Mouse (Mus musculus) heart, postnatal 0 days (tissue): ENCODE measurements around the gene Sufu. TPM values are rescaled to one million over a fixed set of nuclear protein-coding genes. Genes with fewer than 3 reads are reported as not detected.

Experiments used
- ATAC-seq: fragments of 200-750 bp; cut with Nextera tagmentation; 2 replicates; pipeline ENCODE4 v1.8.0; 2017; ENCODE audit warnings: low read depth, moderate number of reproducible peaks, moderate library complexity; ENCODE audit not compliant: insufficient read depth
- DNase-seq: peaks from one replicate; pipeline ENCODE4 v3.0.0-alpha.2; 2016; ENCODE audit warnings: low spot score
- H3K27ac ChIP-seq: fragments of 300-500 bp; sonication (generic); 2 replicates; pipeline ENCODE4 v1.5.1; 2014; ENCODE audit warnings: low read depth, mild to moderate bottlenecking
- H3K27me3 ChIP-seq: fragments of 300-500 bp; sonication (generic); 2 replicates; pipeline ENCODE4 v1.6.1; 2014; ENCODE audit warnings: low read length, mixed read lengths; ENCODE audit not compliant: control insufficient read depth, insufficient read depth
- H3K36me3 ChIP-seq: fragments of 300-500 bp; sonication (generic); replicated peaks from 2 replicates; pipeline ENCODE4 v1.6.1; 2014; ENCODE audit warnings: low read length, mixed read lengths; ENCODE audit not compliant: control insufficient read depth, insufficient read depth
- H3K4me1 ChIP-seq: fragments of 300-500 bp; sonication (generic); 2 replicates; pipeline ENCODE4 v1.6.1; 2014; ENCODE audit warnings: antibody characterized with exemption; ENCODE audit not compliant: control insufficient read depth, insufficient read depth
- H3K4me2 ChIP-seq: fragments of 300-500 bp; sonication (generic); 2 replicates; pipeline ENCODE4 v1.6.1; 2014; ENCODE audit warnings: low read depth, mild to moderate bottlenecking, low read length, moderate library complexity
- H3K4me3 ChIP-seq: fragments of 300-500 bp; sonication (generic); 2 replicates; pipeline ENCODE4 v1.5.1; 2014; ENCODE audit warnings: low read depth, low read length
- H3K9ac ChIP-seq: fragments of 300-500 bp; sonication (generic); replicated peaks from 2 replicates; pipeline ENCODE4 v1.6.1; 2014; ENCODE audit warnings: low read depth, low read length, mixed read lengths
- H3K9me3 ChIP-seq: fragments of 300-500 bp; sonication (generic); replicated peaks from 2 replicates; pipeline ENCODE4 v1.6.1; 2016; ENCODE audit warnings: low read length; ENCODE audit not compliant: control insufficient read depth
- CTCF ChIP-seq: IDR thresholded peaks from 2 replicates; pipeline ENCODE4 v1.5.1; 2016; ENCODE audit warnings: antibody characterized with exemption, control low read depth, low read depth
- EP300 ChIP-seq: IDR thresholded peaks from 2 replicates; pipeline ENCODE4 v1.6.1; 2016; ENCODE audit warnings: antibody characterized with exemption, low read depth
- WGBS: fragments of 180-500 bp; shearing (Covaris S2); extraction: QIAGEN DNeasy Blood & Tissue Kit; methylation state at CpG from one replicate; pipeline ENCODE4 v1.1.7; 2014; 5-methylcytosine and 5-hydroxymethylcytosine counted together
- polyA plus RNA-seq: library from polyadenylated mRNA; unstranded; fragments of >200 nt; fragmentation: Nextera tagmentation; extraction: Ambion mirVana; gene quantifications from 2 replicates; pipeline ENCODE4 v1.2.1, GENCODE M21; 2015
- total RNA-seq: library from RNA; depleted of rRNA; stranded (reverse); fragments of >200 nt; gene quantifications from 2 replicates; pipeline ENCODE4 v1.2.3, GENCODE M21; 2014; ENCODE audit warnings: low replicate concordance

Sufu gene
- total and polyA plus RNA-seq, 2 experiments from 2014 or later: 9.2 to 11.0 TPM

DNA sequence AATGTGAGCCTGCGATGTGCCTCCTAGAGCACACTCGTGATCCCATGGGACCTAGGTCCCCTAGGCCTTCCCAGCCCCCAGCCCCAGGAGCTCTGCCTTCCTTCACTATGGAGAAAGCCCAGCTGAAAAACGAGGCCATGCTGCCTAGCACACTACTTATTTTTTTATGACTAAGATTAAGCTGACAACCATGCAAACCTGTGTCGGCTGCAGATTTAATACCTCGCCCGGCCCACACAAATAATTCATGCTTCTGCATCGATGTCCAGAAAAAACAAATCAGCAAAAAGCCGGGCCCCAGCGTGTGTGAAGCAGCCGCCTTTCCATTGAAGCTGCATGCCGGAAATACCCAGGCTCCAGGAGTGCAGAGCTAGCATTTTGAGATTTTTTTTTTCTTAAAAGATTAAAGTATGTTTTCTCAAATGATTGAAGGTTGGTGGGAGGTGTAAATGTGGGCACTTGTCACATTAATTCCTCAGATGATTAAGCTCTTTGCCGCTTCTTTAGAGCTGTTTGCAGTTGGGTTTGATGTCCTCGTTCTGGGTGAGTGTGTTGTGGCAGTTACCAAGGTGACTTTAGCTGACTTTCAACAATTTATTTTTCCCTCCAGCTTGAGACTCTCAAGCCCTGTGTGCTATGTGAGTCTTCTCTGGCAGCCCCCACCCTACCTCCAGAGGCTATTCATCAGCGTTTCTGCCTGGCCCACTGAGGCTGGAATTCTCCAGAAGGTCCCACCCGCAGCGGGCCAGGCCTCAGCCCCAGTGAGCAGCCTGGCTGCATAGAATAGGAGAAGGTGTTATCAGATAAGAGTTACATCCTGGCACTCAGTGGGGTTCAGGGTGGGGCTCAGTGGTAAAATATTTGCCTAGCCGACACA is 73.9 kb downstream of the Sufu start:
- no peaks in the 10 kb centered on the region for H3K27me3 ChIP-seq

DNA sequence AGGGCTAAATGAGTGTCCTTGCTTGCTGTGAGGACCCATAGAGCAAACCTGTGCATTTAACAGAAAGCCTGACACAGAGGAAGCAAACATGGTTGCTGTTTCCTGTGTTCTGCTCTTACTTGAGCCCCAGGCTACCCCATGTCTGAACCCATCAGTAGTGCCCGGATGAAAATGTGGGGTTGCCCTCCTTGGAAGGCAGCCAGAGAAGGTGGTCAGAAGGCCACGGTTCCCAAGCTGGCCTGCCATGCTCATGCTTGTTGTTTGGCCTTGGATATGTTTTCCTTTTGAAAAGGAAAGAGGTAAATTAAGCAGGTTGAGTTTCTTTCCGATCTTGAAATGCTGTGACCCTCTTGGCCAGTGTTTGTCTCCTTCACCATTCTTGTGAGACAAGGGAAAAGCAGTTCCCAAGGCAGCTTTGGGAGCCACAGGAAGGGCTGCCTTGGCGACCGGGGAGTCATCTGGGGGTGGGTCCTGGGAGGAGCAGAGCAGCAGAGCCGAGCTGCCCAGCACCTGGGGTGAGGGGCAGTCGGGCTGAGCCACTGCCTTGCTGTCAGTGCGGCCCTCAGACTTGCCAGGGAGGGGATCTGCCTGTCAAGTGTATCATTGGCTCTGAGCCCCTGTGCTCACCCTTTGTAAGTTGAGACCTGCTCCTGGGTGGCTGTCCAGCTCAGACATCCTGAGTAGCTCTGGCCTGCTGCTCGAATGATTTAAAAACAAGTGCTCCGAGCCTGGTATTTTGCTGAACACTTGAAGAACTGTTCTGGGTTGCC is 74.8 kb downstream of the Sufu start:
- no peak for DNase-seq
- peaks cover 22% of the 10 kb centered on the region for H3K4me1 ChIP-seq
- 11% methylated on average over 10 of the region's 10 CpGs for WGBS
- TF ChIP-seq EP300 (0 out of 2 replicates have a peak, but pooled peaks have one; percentile 17), CTCF (no peak)
- H3K27ac ChIP-seq: peak overlapping the region; percentile 73
- H3K9me3 ChIP-seq: no peaks in the 10 kb centered on the region
- H3K9ac ChIP-seq: 0 out of 2 replicates have a peak overlapping the region, but pooled peaks have one; percentile 18
- no peaks in the 10 kb centered on the region for H3K27me3 ChIP-seq
- H3K4me2 ChIP-seq: 0 out of 2 replicates have a peak overlapping the region, but pooled peaks have one; percentile 4
- ATAC-seq: peak; percentile 59
- no peak overlapping the region for H3K4me3 ChIP-seq
- peaks cover 19% of the 10 kb centered on the region for H3K36me3 ChIP-seq

More for the DNA sequence above, 73.9 kb downstream of the Sufu start:
- peaks cover 22% of the 10 kb centered on the region for H3K4me1 ChIP-seq
- 34% methylated on average over 17 of the region's 17 CpGs for WGBS
- TF ChIP-seq EP300 (no peak), CTCF (no peak)
- no peak overlapping the region for H3K4me3 ChIP-seq
- 0 out of 2 replicates have a peak overlapping the region, but pooled peaks have one; percentile 18 for H3K9ac ChIP-seq
- ATAC-seq (peak; percentile 17; the same call in 1 of the 2 replicates), DNase-seq (no peak)
- H3K4me2 ChIP-seq: no peak overlapping the region
- peak overlapping the region; percentile 73 for H3K27ac ChIP-seq
- H3K36me3 ChIP-seq: peaks cover 19% of the 10 kb centered on the region
- no peaks in the 10 kb centered on the region for H3K9me3 ChIP-seq

DNA sequence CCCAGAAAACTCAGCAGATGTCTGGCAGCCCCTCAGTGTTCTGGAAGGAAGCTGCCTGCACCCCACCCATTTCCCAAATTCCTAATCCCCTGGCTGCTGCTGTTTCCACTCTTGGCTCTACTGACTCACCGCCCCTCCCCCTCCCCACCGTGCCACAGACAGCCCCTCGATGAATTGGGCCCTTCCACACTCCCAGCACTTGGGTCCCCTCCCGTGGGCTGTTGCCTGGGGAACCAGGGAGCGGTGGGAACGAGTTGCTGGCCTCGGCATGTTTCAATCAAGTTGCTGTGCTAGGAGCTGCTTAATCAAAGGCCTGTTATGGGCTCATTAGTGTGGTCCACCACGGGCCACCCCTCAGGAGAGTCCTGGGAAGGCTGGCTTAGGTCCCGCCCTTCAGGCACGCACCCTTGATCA is 80.7 kb downstream of the Sufu start:
- 57% methylated on average over 10 of the region's 10 CpGs for WGBS
- no peak for DNase-seq

DNA sequence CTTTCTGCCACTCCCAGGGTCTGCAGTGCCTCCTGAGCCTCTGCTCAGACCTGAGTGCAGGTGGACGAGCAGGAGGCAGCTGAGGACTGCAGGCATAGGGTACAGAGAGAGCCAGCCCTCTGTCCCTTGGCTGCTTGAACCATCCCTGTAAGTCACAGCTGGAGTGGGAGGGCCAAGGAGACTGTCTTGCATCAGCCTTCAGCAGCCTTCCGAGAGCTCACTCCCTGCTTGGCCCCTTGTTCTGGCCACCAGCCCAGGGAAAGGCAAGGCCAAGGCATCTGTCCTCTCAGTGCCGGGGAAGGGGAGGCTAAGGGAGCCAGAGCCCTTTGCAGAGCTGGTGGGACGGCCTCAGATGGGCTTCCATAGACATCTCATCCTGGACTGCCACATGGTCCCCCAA is 81.5 kb downstream of the Sufu start:
- DNase-seq: no peak
- Histone ChIP-seq H3K4me2 (no peak overlapping the region), H3K9ac (no peak overlapping the region), H3K9me3 (no peaks in the 10 kb centered on the region), H3K27me3 (no peaks in the 10 kb centered on the region), H3K4me1 (peaks cover 50% of the 10 kb centered on the region), H3K27ac (peak overlapping the region; percentile 83), H3K36me3 (peaks cover 26% of the 10 kb centered on the region), H3K4me3 (no peak overlapping the region)
- no peak for TF ChIP-seq EP300
- TF ChIP-seq CTCF: no peak
- peak; percentile 10; the same call in 1 of the 2 replicates for ATAC-seq
- WGBS: 47% methylated on average over 4 of the region's 4 CpGs

More for the DNA sequence above, 80.7 kb downstream of the Sufu start:
- Histone ChIP-seq H3K27ac (no peak overlapping the region; the same call in 1 of the 2 replicates), H3K27me3 (no peaks in the 10 kb centered on the region), H3K4me1 (peaks cover 42% of the 10 kb centered on the region), H3K9me3 (no peaks in the 10 kb centered on the region), H3K36me3 (peaks cover 26% of the 10 kb centered on the region), H3K4me2 (no peak overlapping the region), H3K4me3 (no peak overlapping the region), H3K9ac (no peak overlapping the region)
- TF ChIP-seq EP300 (0 out of 2 replicates have a peak, but pooled peaks have one; percentile 25), CTCF (no peak)
- ATAC-seq: no peak

DNA sequence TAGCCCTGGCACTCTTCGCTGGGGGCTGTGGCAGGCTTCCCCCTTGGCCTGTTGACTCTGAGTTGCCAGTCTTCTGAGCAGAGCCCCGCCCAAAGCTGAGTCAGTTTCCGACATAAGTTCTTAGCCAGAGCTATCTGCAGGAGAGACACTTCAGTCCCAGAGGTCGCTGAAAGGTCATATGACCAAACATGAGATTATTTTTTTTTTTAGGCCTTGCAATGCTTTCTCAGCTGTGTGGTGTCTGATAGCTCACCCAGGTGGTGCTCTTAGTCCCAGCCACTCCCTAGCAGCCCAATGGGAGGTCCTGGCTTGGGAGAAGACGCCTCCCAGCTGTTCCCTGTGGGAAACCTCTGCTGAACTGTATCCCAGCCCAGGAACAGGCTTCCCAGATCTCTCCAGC is 82.1 kb downstream of the Sufu start:
- H3K36me3 ChIP-seq: peaks cover 23% of the 10 kb centered on the region
- peak; percentile 79 for DNase-seq
- peak; percentile 53 for ATAC-seq
- no peak overlapping the region for H3K4me3 ChIP-seq
- H3K9ac ChIP-seq: peak overlapping the region; percentile 35
- no peak overlapping the region for H3K4me2 ChIP-seq
- H3K27me3 ChIP-seq: no peaks in the 10 kb centered on the region
- TF ChIP-seq CTCF: no peak
- no peak for TF ChIP-seq EP300
- peak overlapping the region; percentile 83 for H3K27ac ChIP-seq
- peaks cover 56% of the 10 kb centered on the region for H3K4me1 ChIP-seq
- WGBS: 16% methylated on average over 5 of the region's 5 CpGs
- no peaks in the 10 kb centered on the region for H3K9me3 ChIP-seq
